Mouse (Mus musculus) intestine, embryonic 15.5 days (tissue): ENCODE results near the gene L3mbtl2. TPM values are rescaled to one million over a fixed set of nuclear protein-coding genes. Genes with fewer than 3 reads are reported as not detected.
"Not testable (repeated sequence)": the region's sequence is repeated elsewhere in the genome, so short reads cannot be mapped to it uniquely, and the experiment has no call there.

Experiments used
- ATAC-seq: fragments of 200-750 bp; cut with Nextera tagmentation; 2 replicates; pipeline ENCODE4 v1.8.0; 2017; ENCODE audit warnings: moderate TSS enrichment, moderate library complexity
- H3K27ac ChIP-seq: fragments of 300-500 bp; sonication (generic); 2 replicates; pipeline ENCODE4 v1.5.1; 2015; ENCODE audit warnings: mild to moderate bottlenecking, inconsistent platforms
- H3K27me3 ChIP-seq: fragments of 300-500 bp; sonication (generic); replicated peaks from 2 replicates; pipeline ENCODE4 v1.6.1; 2015; ENCODE audit warnings: inconsistent platforms
- H3K36me3 ChIP-seq: fragments of 300-500 bp; sonication (generic); 2 replicates; pipeline ENCODE4 v1.6.1; 2015; ENCODE audit warnings: inconsistent platforms
- H3K4me1 ChIP-seq: fragments of 300-500 bp; sonication (generic); replicated peaks from 2 replicates; pipeline ENCODE4 v1.6.1; 2015; ENCODE audit warnings: inconsistent platforms
- H3K4me2 ChIP-seq: fragments of 300-500 bp; sonication (generic); replicated peaks from 2 replicates; pipeline ENCODE4 v1.6.1; 2015; ENCODE audit warnings: mild to moderate bottlenecking, inconsistent platforms
- H3K4me3 ChIP-seq: fragments of 300-500 bp; sonication (generic); replicated peaks from 2 replicates; pipeline ENCODE4 v1.5.1; 2015; ENCODE audit warnings: inconsistent platforms
- H3K9ac ChIP-seq: fragments of 300-500 bp; sonication (generic); 2 replicates; pipeline ENCODE4 v1.6.1; 2015; ENCODE audit warnings: inconsistent platforms
- H3K9me3 ChIP-seq: fragments of 300-500 bp; sonication (generic); 2 replicates; pipeline ENCODE4 v1.6.1; 2016; ENCODE audit warnings: inconsistent platforms
- WGBS: fragments of 180-500 bp; shearing (Covaris S2); methylation state at CpG from one replicate; pipeline ENCODE4 v1.1.7; 2015; 5-methylcytosine and 5-hydroxymethylcytosine counted together
- polyA plus RNA-seq: library from polyadenylated mRNA; unstranded; fragments of >200 nt; fragmentation: Nextera tagmentation; extraction: Ambion mirVana; gene quantifications from 2 replicates; pipeline ENCODE4 v1.2.1, GENCODE M21; 2015

L3mbtl2 gene
- polyA plus RNA-seq, 1 experiment from 2014 or later, result 21.5 TPM

DNA sequence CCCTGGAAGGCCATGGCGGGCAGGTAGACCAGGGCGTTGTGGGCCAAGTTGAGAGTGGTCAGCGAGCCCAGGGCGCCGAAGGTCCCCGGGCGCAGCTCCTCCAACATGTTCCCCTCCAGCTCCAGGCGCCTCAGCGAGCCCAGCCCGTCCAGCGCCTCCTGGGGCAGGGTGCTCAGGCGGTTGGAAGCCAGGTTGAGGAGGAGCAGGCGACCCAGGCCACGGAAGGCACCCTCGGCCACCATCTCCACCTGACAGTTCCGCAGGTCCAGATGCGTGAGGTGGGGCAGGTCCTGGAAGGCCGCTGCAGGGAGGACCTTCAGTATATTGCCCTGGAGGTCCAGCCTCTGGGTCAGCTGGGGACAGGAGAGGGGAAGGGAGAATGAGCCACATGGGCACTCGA lies 31.2 kb downstream of the L3mbtl2 start:
- 27% methylated on average over 17 of the region's 19 CpGs for WGBS
- peaks cover 38% of the 10 kb centered on the region for H3K27me3 ChIP-seq
- H3K9ac ChIP-seq, result peak overlapping the region; percentile 58
- ATAC-seq, result no peak
- no peak overlapping the region for H3K27ac ChIP-seq
- H3K4me2 ChIP-seq, result peak overlapping the region; percentile 99
- H3K36me3 ChIP-seq, result no peaks in the 10 kb centered on the region
- H3K4me1 ChIP-seq, result peaks cover 14% of the 10 kb centered on the region
- H3K4me3 ChIP-seq, result peak overlapping the region; percentile 59
- no peaks in the 10 kb centered on the region for H3K9me3 ChIP-seq

DNA sequence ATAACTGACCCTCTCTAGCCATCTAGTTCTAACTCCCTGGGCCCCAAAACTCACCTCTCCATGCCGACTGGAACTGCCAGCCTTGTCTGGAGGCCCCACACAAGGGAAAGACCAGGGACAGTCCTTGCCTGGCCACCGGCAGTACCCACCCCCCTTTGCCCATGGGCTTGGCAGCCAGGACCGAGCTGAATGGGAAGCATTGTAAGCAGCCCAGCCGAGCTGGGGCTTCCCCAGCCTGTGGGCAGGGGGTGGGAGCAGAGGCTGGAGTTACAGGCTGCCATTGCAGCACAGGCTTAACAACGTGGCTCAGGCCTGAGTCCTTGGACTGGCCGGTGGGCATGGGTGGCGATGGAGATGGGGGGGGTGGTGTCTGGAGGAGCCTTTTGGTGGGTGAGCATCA lies 33.5 kb downstream of the L3mbtl2 start, which contains the start of gene Chadl:
Gene Chadl, minus strand, starts transcription at position 113 of the 400 bp plus-strand sequence.
- Histone ChIP-seq H3K27me3 (peaks cover 35% of the 10 kb centered on the region), H3K4me1 (peaks cover 14% of the 10 kb centered on the region), H3K9ac (no peak within 1 kb of the TSS), H3K4me2 (no peak within 1 kb of the TSS), H3K36me3 (no peaks in the 10 kb centered on the region), H3K9me3 (no peaks in the 10 kb centered on the region), H3K27ac (no peak within 1 kb of the TSS), H3K4me3 (no peak within 1 kb of the TSS)
- no peak for ATAC-seq
- 53% methylated on average over 7 of the region's 7 CpGs for WGBS

DNA sequence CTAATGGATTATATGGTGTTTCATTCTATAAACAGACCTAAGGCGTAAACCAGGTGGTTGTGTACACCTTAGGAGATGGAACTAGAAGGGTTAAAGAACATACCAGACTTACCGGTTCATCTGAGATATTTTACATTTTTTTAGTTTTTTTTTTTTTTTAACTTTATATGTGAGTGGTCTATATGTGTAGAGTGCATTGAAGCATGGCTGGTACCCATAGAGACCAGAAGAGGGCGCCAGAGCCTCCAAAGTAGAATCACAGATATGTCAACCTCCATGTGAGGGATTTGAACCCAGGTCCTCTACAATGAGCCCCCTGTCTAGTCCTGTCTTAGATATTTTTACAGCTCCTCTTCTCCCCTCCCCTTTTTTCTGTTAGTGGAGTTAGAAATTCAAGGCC lies 34.2 kb downstream of the L3mbtl2 start:
- no peak overlapping the region for H3K9ac ChIP-seq
- no peaks in the 10 kb centered on the region for H3K9me3 ChIP-seq
- ATAC-seq, result no peak
- no peak overlapping the region for H3K4me3 ChIP-seq
- no peak overlapping the region for H3K4me2 ChIP-seq
- peaks cover 28% of the 10 kb centered on the region for H3K27me3 ChIP-seq
- no peaks in the 10 kb centered on the region for H3K36me3 ChIP-seq
- H3K4me1 ChIP-seq, result peaks cover 14% of the 10 kb centered on the region
- 45% methylated on average over 3 of the region's 3 CpGs for WGBS
- no peak overlapping the region for H3K27ac ChIP-seq

DNA sequence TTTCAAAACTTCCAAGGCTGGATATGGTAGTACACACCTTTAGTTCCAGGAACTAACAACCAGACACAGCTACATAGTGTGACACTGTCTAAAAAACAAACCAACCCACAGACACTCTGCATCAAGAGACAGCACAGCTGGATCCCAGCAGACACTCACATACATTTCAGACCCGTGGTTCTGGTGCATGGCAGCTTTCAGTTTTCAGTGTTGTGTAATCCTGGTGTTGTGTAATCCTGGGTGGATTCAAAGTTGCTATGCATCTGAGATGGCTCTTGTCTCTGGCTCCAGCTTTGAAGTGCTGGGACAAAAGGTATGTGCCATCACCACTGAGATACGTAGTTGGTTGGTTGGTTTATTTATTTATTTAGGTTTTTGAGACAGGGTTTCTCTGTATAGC lies 34.8 kb downstream of the L3mbtl2 start:
- H3K9me3 ChIP-seq, result no peaks in the 10 kb centered on the region
- H3K4me3 ChIP-seq, result no peak overlapping the region
- peaks cover 11% of the 10 kb centered on the region for H3K4me1 ChIP-seq
- peaks cover 21% of the 10 kb centered on the region for H3K27me3 ChIP-seq
- WGBS, result 64% methylated on average over 2 of the region's 2 CpGs
- no peaks in the 10 kb centered on the region for H3K36me3 ChIP-seq
- H3K4me2 ChIP-seq, result no peak overlapping the region
- no peak overlapping the region for H3K27ac ChIP-seq
- ATAC-seq, result no peak
- H3K9ac ChIP-seq, result no peak overlapping the region

DNA sequence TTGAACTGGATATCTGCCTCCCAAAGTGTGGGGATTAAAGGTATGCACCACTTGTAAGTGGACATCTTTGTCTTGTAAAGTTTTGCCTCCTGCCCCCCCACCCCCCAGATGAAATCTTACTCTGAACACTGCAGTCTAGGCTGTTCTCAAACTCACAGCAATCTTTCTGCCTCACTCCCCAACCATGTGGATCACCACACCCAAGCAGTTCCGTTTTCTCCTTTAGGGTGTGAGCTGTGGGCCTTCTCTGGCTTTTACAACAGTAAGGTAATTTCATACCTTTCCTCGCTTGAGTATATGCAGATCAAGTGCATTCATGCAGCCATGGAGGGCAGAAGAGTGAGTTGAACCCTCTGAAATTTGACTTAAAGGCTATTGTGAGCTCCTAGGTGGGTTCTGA lies 36.5 kb downstream of the L3mbtl2 start:
- Histone ChIP-seq H3K36me3 (peaks cover 11% of the 10 kb centered on the region; the same call in 1 of the 2 replicates), H3K4me1 (no peaks in the 10 kb centered on the region), H3K27ac (no peak overlapping the region), H3K27me3 (peaks cover 8% of the 10 kb centered on the region; the same call in 1 of the 2 replicates), H3K9me3 (no peaks in the 10 kb centered on the region), H3K9ac (no peak overlapping the region), H3K4me2 (no peak overlapping the region), H3K4me3 (no peak overlapping the region)
- WGBS, result 52% methylated on average over 2 of the region's 2 CpGs
- ATAC-seq, result no peak

DNA sequence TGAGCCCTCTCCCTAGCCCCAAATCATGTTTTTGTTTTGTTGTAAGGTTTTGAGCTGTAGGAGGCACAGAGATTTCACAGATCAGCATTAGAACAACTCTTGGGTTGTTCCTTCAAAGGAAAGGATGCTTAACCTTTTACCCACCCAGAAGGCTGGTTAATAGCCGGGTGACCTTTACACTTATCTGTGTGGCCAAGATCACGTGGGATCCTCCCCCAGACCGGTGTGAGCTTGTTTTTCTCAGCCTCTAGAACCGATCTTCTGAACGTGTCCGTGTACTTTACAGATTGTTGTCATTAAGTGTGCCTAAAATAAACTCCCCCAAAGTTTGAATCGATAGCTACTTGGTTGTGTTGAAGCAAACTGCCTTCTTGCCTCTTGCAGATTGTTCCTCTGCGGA lies 36.9 kb downstream of the L3mbtl2 start:
- no peak overlapping the region for H3K27ac ChIP-seq
- peaks cover 16% of the 10 kb centered on the region for H3K36me3 ChIP-seq
- 0 out of 2 replicates have a peak, but pooled peaks cover 7% of the 10 kb centered on the region for H3K27me3 ChIP-seq
- no peaks in the 10 kb centered on the region for H3K4me1 ChIP-seq
- 51% methylated on average over 8 of the region's 8 CpGs for WGBS
- H3K4me2 ChIP-seq, result no peak overlapping the region
- no peak for ATAC-seq
- H3K9me3 ChIP-seq, result no peaks in the 10 kb centered on the region
- no peak overlapping the region for H3K4me3 ChIP-seq
- no peak overlapping the region for H3K9ac ChIP-seq

DNA sequence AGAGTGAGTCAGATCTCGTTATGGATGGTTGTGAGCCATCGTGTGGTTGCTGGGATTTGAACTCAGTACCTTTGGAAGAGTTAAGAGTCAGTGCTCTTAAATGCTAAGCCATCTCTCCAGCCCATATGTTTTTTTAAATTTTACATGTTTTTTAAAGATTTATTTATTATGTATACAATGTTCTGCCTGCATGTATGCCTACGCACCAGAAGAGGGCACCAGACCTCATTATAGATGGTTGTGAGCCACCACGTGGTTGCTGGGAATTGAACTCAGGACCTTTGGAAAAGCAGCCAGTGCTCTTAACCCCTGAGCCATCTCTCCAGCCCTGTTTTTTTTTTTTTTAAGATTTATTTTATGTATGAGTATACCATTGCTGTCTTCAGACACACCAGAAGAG lies 37.7 kb downstream of the L3mbtl2 start:
- not testable (repeated sequence) for H3K9me3 ChIP-seq, H3K27me3 ChIP-seq, H3K4me3 ChIP-seq, H3K4me2 ChIP-seq, ATAC-seq, H3K9ac ChIP-seq, H3K4me1 ChIP-seq, H3K27ac ChIP-seq
- H3K36me3 ChIP-seq, result peaks cover 23% of the 10 kb centered on the region
- WGBS, result 83% methylated on average over 4 of the region's 4 CpGs

DNA sequence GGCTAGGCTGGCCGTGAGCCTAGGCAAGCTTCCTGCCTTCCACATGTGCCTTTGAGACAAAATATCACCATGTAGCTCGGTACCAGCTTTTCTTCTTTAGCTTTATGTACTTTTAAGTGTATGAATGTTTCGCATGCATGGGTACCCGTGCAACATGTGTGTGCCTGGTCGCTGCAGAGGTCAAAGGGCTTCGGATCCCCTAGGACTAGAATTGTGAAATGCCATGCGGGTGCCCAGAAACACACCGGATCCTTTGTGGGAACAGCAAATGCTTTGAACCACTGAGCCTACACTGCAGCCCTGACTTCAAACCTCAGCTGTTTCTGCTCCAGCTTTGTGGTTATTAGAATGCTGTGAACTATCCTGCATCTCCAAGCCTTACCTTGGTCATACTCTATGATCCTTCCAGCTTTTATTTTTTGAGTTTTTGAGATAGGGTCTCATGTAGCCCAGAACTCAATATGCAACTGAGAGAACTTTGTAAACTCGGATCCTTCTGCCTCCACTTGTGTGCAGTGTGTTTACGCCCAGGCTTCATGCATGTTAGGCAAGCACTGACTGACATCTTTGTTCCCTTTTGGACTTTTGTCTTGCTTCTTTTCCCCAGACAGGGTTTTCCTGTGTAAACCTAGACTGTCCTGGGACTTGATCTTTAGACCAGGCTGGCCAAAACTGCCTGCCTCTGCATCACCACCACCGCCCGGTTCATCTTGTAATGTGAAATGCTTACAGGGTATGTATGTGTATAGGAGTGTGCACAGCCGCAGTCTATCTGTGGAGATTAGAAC lies 38.8 kb downstream of the L3mbtl2 start:
- H3K36me3 ChIP-seq, result peaks cover 29% of the 10 kb centered on the region
- no peaks in the 10 kb centered on the region for H3K27me3 ChIP-seq
- WGBS, result 88% methylated on average over 13 of the region's 13 CpGs
- ATAC-seq, result no peak
- H3K9me3 ChIP-seq, result no peaks in the 10 kb centered on the region
- H3K4me1 ChIP-seq, result no peaks in the 10 kb centered on the region
- no peak overlapping the region for H3K4me3 ChIP-seq
- H3K9ac ChIP-seq, result no peak overlapping the region
- no peak overlapping the region for H3K4me2 ChIP-seq
- H3K27ac ChIP-seq, result no peak overlapping the region

DNA sequence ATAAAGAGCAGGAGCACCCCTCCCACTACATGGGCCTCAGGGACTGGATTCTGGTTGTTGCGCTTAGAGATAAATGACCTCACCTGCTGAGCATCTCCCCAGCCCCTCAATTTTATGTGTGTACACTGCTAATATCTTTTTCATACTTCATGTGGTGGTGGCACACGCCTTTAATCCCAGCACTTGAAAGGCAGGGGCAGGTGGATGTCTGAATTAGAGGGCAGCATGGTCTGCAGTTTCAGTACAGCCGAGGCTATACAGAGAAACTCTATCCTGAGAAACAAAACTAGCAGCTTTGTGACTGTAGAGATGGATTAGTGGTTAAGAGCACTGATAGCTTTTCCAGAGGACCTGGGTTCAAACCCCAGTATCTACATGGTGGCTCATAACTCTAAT lies 39.4 kb downstream of the L3mbtl2 start:
- no peak for ATAC-seq
- Histone ChIP-seq H3K9me3 (no peaks in the 10 kb centered on the region), H3K36me3 (peaks cover 29% of the 10 kb centered on the region)

DNA sequence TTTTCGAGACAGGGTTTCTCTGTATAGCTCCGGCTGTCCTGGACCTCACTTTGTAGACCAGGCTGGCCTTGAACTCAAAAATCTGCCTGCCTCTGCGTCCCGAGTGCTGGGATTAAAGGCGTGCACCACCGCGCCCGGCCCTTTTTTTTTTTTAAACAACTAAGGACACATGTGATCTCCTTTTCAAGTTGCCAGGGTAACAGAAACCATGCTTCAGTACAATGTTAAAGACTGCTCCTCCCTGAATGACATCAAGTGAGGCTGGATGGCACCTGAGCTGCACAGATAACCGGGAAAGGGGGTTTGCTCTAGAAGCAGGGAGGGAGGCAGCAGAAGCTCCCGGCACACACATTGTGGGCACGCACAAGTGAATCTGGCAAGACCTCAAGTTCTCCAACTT lies 45.3 kb downstream of the L3mbtl2 start:
- no peak overlapping the region for H3K9ac ChIP-seq
- no peak overlapping the region for H3K4me2 ChIP-seq
- no peak overlapping the region for H3K27ac ChIP-seq
- 94% methylated on average over 11 of the region's 11 CpGs for WGBS
- no peaks in the 10 kb centered on the region for H3K27me3 ChIP-seq
- H3K4me3 ChIP-seq, result no peak overlapping the region
- ATAC-seq, result no peak
- H3K4me1 ChIP-seq, result no peaks in the 10 kb centered on the region
- no peaks in the 10 kb centered on the region for H3K9me3 ChIP-seq
- H3K36me3 ChIP-seq, result peaks cover 68% of the 10 kb centered on the region

More for the DNA sequence above, 39.4 kb downstream of the L3mbtl2 start:
- Histone ChIP-seq H3K9ac (no peak overlapping the region), H3K27ac (no peak overlapping the region), H3K4me2 (no peak overlapping the region), H3K4me3 (no peak overlapping the region), H3K27me3 (no peaks in the 10 kb centered on the region), H3K4me1 (no peaks in the 10 kb centered on the region)
- 72% methylated on average over 3 of the region's 3 CpGs for WGBS

DNA sequence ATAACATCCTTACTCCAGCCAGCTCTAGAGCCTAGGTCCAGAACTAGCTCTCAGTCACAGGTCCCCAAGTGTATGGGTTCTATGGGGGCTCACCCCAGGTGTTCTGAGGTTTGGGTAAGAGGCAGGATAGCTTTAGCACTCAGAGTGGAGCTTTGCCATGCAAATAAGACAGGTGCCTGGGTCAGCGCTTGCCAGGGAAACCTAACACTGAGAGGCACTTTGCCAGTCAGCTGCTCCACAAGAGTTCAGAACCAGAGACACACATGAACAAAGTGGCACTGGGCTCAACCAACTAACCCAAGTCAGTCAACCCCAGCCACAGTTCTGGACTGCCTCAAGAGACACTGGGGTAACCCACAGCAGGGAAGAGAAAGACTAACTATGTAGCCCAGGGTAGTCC lies 46.0 kb downstream of the L3mbtl2 start:
- Histone ChIP-seq H3K4me3 (no peak overlapping the region), H3K4me1 (no peaks in the 10 kb centered on the region), H3K9me3 (no peaks in the 10 kb centered on the region), H3K4me2 (no peak overlapping the region), H3K36me3 (peaks cover 64% of the 10 kb centered on the region), H3K27me3 (no peaks in the 10 kb centered on the region), H3K27ac (no peak overlapping the region), H3K9ac (no peak overlapping the region)
- 94% methylated on average over 1 of the region's 1 CpGs for WGBS
- ATAC-seq, result no peak

DNA sequence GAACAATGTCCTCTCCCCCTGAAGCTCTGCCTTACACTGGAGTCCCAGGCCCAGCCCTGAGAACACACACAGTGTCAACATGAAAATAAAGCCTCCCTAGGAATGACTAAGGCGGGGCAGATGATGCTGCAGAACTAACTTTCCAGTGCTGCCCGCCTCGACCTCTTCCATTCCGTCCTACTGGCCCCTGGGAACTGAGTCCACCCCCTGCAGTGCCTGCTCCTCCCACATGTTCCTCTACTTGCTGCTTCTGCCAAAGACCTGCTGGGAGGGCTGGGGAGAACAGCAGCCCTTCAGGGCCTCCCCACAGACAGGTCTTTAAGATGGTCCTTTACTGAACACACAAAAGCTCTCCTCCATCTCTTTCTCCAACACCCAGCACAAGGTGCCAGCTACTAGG lies 47.1 kb downstream of the L3mbtl2 start:
- H3K4me3 ChIP-seq, result no peak overlapping the region
- no peak overlapping the region for H3K4me2 ChIP-seq
- no peaks in the 10 kb centered on the region for H3K27me3 ChIP-seq
- H3K4me1 ChIP-seq, result no peaks in the 10 kb centered on the region
- 71% methylated on average over 4 of the region's 4 CpGs for WGBS
- H3K9ac ChIP-seq, result no peak overlapping the region
- no peak overlapping the region for H3K27ac ChIP-seq
- peaks cover 58% of the 10 kb centered on the region for H3K36me3 ChIP-seq
- no peaks in the 10 kb centered on the region for H3K9me3 ChIP-seq
- ATAC-seq, result no peak

DNA sequence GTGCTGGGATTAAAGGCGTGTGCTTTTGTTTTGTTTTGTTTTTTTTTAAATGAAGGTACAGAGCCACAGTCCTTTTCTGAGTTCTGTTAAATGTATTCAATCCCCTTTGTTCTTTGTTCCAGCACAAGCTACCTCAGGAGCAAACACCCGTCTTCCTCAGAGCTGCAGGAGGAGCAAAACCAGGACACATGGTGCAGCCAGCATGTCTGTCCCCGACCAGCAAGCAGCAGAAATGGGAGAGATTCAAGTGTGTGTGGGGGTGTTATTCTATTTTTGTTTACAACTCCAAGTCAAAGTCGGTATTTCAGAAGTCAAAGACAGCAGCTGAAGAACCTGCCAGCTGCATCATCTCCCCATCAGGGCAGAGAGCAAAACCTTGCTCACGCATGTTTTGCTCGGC lies 50.1 kb downstream of the L3mbtl2 start:
- no peaks in the 10 kb centered on the region for H3K9me3 ChIP-seq
- H3K36me3 ChIP-seq, result peaks cover 68% of the 10 kb centered on the region
- WGBS, result 81% methylated on average over 6 of the region's 6 CpGs
- H3K9ac ChIP-seq, result no peak overlapping the region
- ATAC-seq, result no peak
- no peaks in the 10 kb centered on the region for H3K27me3 ChIP-seq
- H3K4me2 ChIP-seq, result no peak overlapping the region
- H3K4me3 ChIP-seq, result no peak overlapping the region
- no peak overlapping the region for H3K27ac ChIP-seq
- no peaks in the 10 kb centered on the region for H3K4me1 ChIP-seq
